Mouse (Mus musculus) kidney, postnatal 0 days (tissue): ENCODE data around the gene Tmprss6. TPM values are rescaled to one million over a fixed set of nuclear protein-coding genes. Genes with fewer than 3 reads are reported as not detected.

ENCODE experiments used
- ATAC-seq: fragments of 200-750 bp; cut with Nextera tagmentation; replicated peaks from 2 replicates; pipeline ENCODE4 v1.8.0; 2017; ENCODE audit warnings: low read depth, moderate number of reproducible peaks, moderate TSS enrichment, moderate library complexity; ENCODE audit not compliant: low FRiP score
- DNase-seq: peaks from one replicate; pipeline ENCODE4 v3.0.0-alpha.2; 2016; ENCODE audit warnings: low spot score
- H3K27ac ChIP-seq: fragments of 300-500 bp; sonication (generic); 2 replicates; pipeline ENCODE4 v1.5.1; 2014; ENCODE audit warnings: mild to moderate bottlenecking
- H3K27me3 ChIP-seq: fragments of 300-500 bp; sonication (generic); 2 replicates; pipeline ENCODE4 v1.6.1; 2014; ENCODE audit warnings: low read length, mixed read lengths; ENCODE audit not compliant: insufficient read depth
- H3K36me3 ChIP-seq: fragments of 300-500 bp; sonication (generic); 2 replicates; pipeline ENCODE4 v1.6.1; 2014; ENCODE audit warnings: low read length, mixed read lengths; ENCODE audit not compliant: insufficient read depth
- H3K4me1 ChIP-seq: fragments of 300-500 bp; sonication (generic); replicated peaks from 2 replicates; pipeline ENCODE4 v1.6.1; 2014; ENCODE audit warnings: antibody characterized with exemption, low read length, mixed read lengths; ENCODE audit not compliant: insufficient read depth
- H3K4me2 ChIP-seq: fragments of 300-500 bp; sonication (generic); 2 replicates; pipeline ENCODE4 v1.6.1; 2014; ENCODE audit warnings: mild to moderate bottlenecking, low read length, moderate library complexity, mixed read lengths
- H3K4me3 ChIP-seq: fragments of 300-500 bp; sonication (generic); replicated peaks from 2 replicates; pipeline ENCODE4 v1.5.1; 2014; ENCODE audit warnings: low read depth, low read length
- H3K9ac ChIP-seq: fragments of 300-500 bp; sonication (generic); 2 replicates; pipeline ENCODE4 v1.6.1; 2014; ENCODE audit warnings: low read depth, low read length
- H3K9me3 ChIP-seq: fragments of 300-500 bp; sonication (generic); replicated peaks from 2 replicates; pipeline ENCODE4 v1.6.1; 2016; ENCODE audit warnings: low read length, inconsistent platforms, mixed read lengths
- CTCF ChIP-seq: IDR thresholded peaks from 2 replicates; pipeline ENCODE4 v1.5.1; 2016; ENCODE audit warnings: antibody characterized with exemption, low read depth, mild to moderate bottlenecking, moderate library complexity
- WGBS: fragments of 180-500 bp; shearing (Covaris S2); extraction: QIAGEN DNeasy Blood & Tissue Kit; methylation state at CpG from one replicate; pipeline ENCODE4 v1.1.7; 2014; 5-methylcytosine and 5-hydroxymethylcytosine counted together
- polyA plus RNA-seq: library from polyadenylated mRNA; unstranded; fragments of >200 nt; fragmentation: Nextera tagmentation; extraction: Ambion mirVana; gene quantifications from 2 replicates; pipeline ENCODE4 v1.2.1, GENCODE M21; 2015

Tmprss6 gene
- polyA plus RNA-seq, 1 experiment from 2014 or later = 0.24 TPM

GRCm38 (mm10) chr15:78402423-78402822, 66.0 kb downstream of the Tmprss6 start:
- Histone ChIP-seq H3K4me3 (no peak overlapping the region), H3K4me2 (0 out of 2 replicates have a peak overlapping the region, but pooled peaks have one; percentile 4), H3K27ac (peak overlapping the region; percentile 50; the same call in 1 of the 2 replicates), H3K36me3 (no peaks in the 10 kb centered on the region), H3K27me3 (no peaks in the 10 kb centered on the region), H3K9ac (no peak overlapping the region), H3K4me1 (peaks cover 21% of the 10 kb centered on the region), H3K9me3 (no peaks in the 10 kb centered on the region)
- no peak for TF ChIP-seq CTCF
- no peak for DNase-seq
- ATAC-seq = no peak
- 47% methylated on average over 7 of the region's 7 CpGs for WGBS

GRCm38 (mm10) chr15:78401921-78402320, 66.5 kb downstream of the Tmprss6 start:
- no peaks in the 10 kb centered on the region for H3K9me3 ChIP-seq
- no peak overlapping the region for H3K4me2 ChIP-seq
- H3K4me1 ChIP-seq = peaks cover 16% of the 10 kb centered on the region
- ATAC-seq (no peak), DNase-seq (no peak)
- TF ChIP-seq CTCF = no peak
- H3K4me3 ChIP-seq = no peak overlapping the region
- WGBS = 45% methylated on average over 4 of the region's 4 CpGs
- H3K36me3 ChIP-seq = no peaks in the 10 kb centered on the region
- peak overlapping the region; percentile 50; the same call in 1 of the 2 replicates for H3K27ac ChIP-seq
- 0 out of 2 replicates have a peak overlapping the region, but pooled peaks have one; percentile 10 for H3K9ac ChIP-seq
- H3K27me3 ChIP-seq = no peaks in the 10 kb centered on the region

- Histone ChIP-seq H3K9me3 (no peaks in the 10 kb centered on the region), H3K4me1 (peaks cover 16% of the 10 kb centered on the region), H3K4me2 (no peak overlapping the region), H3K27me3 (no peaks in the 10 kb centered on the region), H3K9ac (no peak overlapping the region), H3K36me3 (no peaks in the 10 kb centered on the region), H3K4me3 (no peak overlapping the region), H3K27ac (no peak overlapping the region)
- ATAC-seq (no peak), DNase-seq (peak; percentile 31)
- TF ChIP-seq CTCF = no peak
- WGBS = 74% methylated on average over 6 of the region's 6 CpGs
Measured at GRCm38 (mm10) chr15:78401345-78401744, 67.1 kb downstream of the Tmprss6 start.

GRCm38 (mm10) chr15:78395478-78395962, 72.9 kb downstream of the Tmprss6 start, which contains the start of gene Tex33:
TSS of gene Tex33 (minus strand) at chr15:78395912.
- Histone ChIP-seq H3K9ac (no peak within 1 kb of the TSS), H3K9me3 (no peaks in the 10 kb centered on the region), H3K4me2 (no peak within 1 kb of the TSS), H3K27ac (no peak within 1 kb of the TSS), H3K4me1 (no peaks in the 10 kb centered on the region), H3K4me3 (no peak within 1 kb of the TSS), H3K27me3 (no peaks in the 10 kb centered on the region), H3K36me3 (no peaks in the 10 kb centered on the region)
- no peak for TF ChIP-seq CTCF
- DNase-seq (no peak), ATAC-seq (peak; percentile 60; the same call in 1 of the 2 replicates)
- 79% methylated on average over 8 of the region's 8 CpGs for WGBS

GRCm38 (mm10) chr15:78390855-78391254, 77.6 kb downstream of the Tmprss6 start:
- no peak overlapping the region for H3K9ac ChIP-seq
- no peak for TF ChIP-seq CTCF
- no peak for DNase-seq
- no peaks in the 10 kb centered on the region for H3K36me3 ChIP-seq
- no peak overlapping the region for H3K4me3 ChIP-seq
- H3K27ac ChIP-seq = no peak overlapping the region
- 79% methylated on average over 3 of the region's 3 CpGs for WGBS
- no peaks in the 10 kb centered on the region for H3K4me1 ChIP-seq
- H3K9me3 ChIP-seq = no peaks in the 10 kb centered on the region
- no peak for ATAC-seq
- H3K27me3 ChIP-seq = no peaks in the 10 kb centered on the region
- no peak overlapping the region for H3K4me2 ChIP-seq

Other genes starting within 250 kb of the Tmprss6 start
- gene Ncf4, start 223.8 kb downstream of the Tmprss6 start, polyA plus RNA-seq = 2.3 and 3.9 TPM in 2 replicates
- gene Csf2rb2, start 162.9 kb downstream of the Tmprss6 start, polyA plus RNA-seq = 0.20 and 0.39 TPM in 2 replicates
- 1.1 and 1.8 TPM in 2 replicates for gene Csf2rb, start 142.9 kb downstream of the Tmprss6 start, polyA plus RNA-seq
- not detected in 2 replicates for gene Tex33, start 72.7 kb downstream of the Tmprss6 start, polyA plus RNA-seq
- gene Tst, start 62.7 kb downstream of the Tmprss6 start, polyA plus RNA-seq = 128 and 131 TPM in 2 replicates
- 3.0 and 4.6 TPM in 2 replicates for gene Mpst, start 62.2 kb downstream of the Tmprss6 start, polyA plus RNA-seq
- gene Kctd17, start 40.1 kb downstream of the Tmprss6 start, polyA plus RNA-seq = 44.8 and 47.8 TPM in 2 replicates
- gene Il2rb, start 26.6 kb upstream of the Tmprss6 start, polyA plus RNA-seq = 0.55 and 1.1 TPM in 2 replicates
- gene C1qtnf6, start 62.8 kb upstream of the Tmprss6 start, polyA plus RNA-seq = 28.2 and 28.4 TPM in 2 replicates
- gene Sstr3, start 76.1 kb upstream of the Tmprss6 start, polyA plus RNA-seq = 0.17 and 0.28 TPM in 2 replicates
- 7.0 and 8.8 TPM in 2 replicates for gene Rac2, start 104.1 kb upstream of the Tmprss6 start, polyA plus RNA-seq
- 5.4 and 6.2 TPM in 2 replicates for gene Cyth4, start 128.4 kb upstream of the Tmprss6 start, polyA plus RNA-seq